Mouse (Mus musculus) hindbrain, postnatal 0 days (tissue): ENCODE data around the gene Ass1. TPM values are rescaled to one million over a fixed set of nuclear protein-coding genes. Genes with fewer than 3 reads are reported as not detected.

Experiments
- ATAC-seq: fragments of 200-750 bp; cut with Nextera tagmentation; 2 replicates; pipeline ENCODE4 v1.8.0; 2017; ENCODE audit warnings: mild to moderate bottlenecking, moderate TSS enrichment, moderate library complexity
- DNase-seq: peaks from one replicate; pipeline ENCODE4 v3.0.0-alpha.2; 2015; ENCODE audit warnings: low spot score
- H3K27ac ChIP-seq: fragments of 300-500 bp; sonication (generic); 2 replicates; pipeline ENCODE4 v1.5.1; 2014; ENCODE audit warnings: mild to moderate bottlenecking
- H3K27me3 ChIP-seq: fragments of 300-500 bp; sonication (generic); 2 replicates; pipeline ENCODE4 v1.6.1; 2014; ENCODE audit warnings: low read length, mixed read lengths; ENCODE audit not compliant: insufficient read depth
- H3K36me3 ChIP-seq: fragments of 300-500 bp; sonication (generic); 2 replicates; pipeline ENCODE4 v1.6.1; 2014; ENCODE audit warnings: low read length, mixed read lengths; ENCODE audit not compliant: insufficient read depth
- H3K4me1 ChIP-seq: fragments of 300-500 bp; sonication (generic); 2 replicates; pipeline ENCODE4 v1.6.1; 2014; ENCODE audit warnings: antibody characterized with exemption, low read length, mixed read lengths; ENCODE audit not compliant: insufficient read depth
- H3K4me2 ChIP-seq: fragments of 300-500 bp; sonication (generic); 2 replicates; pipeline ENCODE4 v1.6.1; 2014; ENCODE audit warnings: low read depth, mild to moderate bottlenecking, low read length, moderate library complexity, mixed read lengths
- H3K4me3 ChIP-seq: fragments of 300-500 bp; sonication (generic); 2 replicates; pipeline ENCODE4 v1.5.1; 2014; ENCODE audit warnings: low read length
- H3K9ac ChIP-seq: fragments of 300-500 bp; sonication (generic); replicated peaks from 2 replicates; pipeline ENCODE4 v1.6.1; 2014; ENCODE audit warnings: mild to moderate bottlenecking, low read length, moderate library complexity, mixed read lengths
- H3K9me3 ChIP-seq: fragments of 300-500 bp; sonication (generic); 2 replicates; pipeline ENCODE4 v1.6.1; 2016; ENCODE audit warnings: low read length, mixed read lengths
- CTCF ChIP-seq: IDR thresholded peaks from 2 replicates; pipeline ENCODE4 v1.5.1; 2016; ENCODE audit warnings: antibody characterized with exemption, control low read depth, low read depth
- WGBS: fragments of 180-500 bp; shearing (Covaris S2); extraction: QIAGEN DNeasy Blood & Tissue Kit; methylation state at CpG from one replicate; pipeline ENCODE4 v1.1.7; 2014; 5-methylcytosine and 5-hydroxymethylcytosine counted together
- polyA plus RNA-seq: library from polyadenylated mRNA; unstranded; fragments of >200 nt; fragmentation: Nextera tagmentation; extraction: Ambion mirVana; gene quantifications from 2 replicates; pipeline ENCODE4 v1.2.1, GENCODE M21; 2015
- total RNA-seq: library from RNA; depleted of rRNA; stranded (reverse); fragments of >200 nt; gene quantifications from 2 replicates; pipeline ENCODE4 v1.2.3, GENCODE M21; 2014; rRNA removed

Ass1 gene
- total RNA-seq (25.3 and 33.3 TPM in 2 replicates), polyA plus RNA-seq (28.9 and 29.0 TPM in 2 replicates)

DNA sequence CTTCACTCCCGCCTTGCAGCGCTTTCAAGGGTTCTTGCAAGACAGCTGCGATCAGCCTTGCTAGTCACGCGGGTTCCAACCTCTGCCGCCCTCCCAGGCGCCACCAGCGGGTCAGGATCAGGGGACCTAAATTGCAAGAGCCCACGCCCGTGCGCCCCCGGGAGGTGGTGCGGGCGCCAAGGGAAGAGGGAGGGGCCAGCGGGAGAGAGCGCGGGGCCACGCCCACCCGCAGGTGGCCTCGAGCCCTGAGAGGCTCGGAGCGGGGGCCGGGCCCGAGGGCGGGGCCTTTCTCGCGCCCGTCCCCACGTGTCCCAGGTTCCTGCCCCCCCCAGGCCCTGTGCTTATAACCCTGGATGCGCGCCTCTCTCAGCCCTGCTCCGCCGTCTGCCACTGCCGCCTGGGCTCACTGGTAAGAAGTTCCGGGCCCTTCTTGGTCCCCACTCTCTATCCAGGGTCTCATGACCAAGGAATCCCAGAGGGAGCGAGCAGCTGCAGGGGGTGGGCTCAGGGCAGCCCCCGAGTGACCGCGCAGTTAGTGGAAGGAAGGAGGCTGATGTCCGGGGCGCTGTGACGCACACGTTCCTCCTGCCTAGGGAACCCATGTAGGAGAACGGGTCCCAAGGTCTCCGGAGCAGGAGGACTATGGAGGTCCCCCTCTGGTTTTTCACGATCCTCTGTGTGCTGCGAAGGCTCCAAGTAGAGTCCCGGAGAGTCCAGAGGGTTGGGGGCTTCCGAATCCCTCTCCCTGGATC, at the start of gene Ass1:
TSS of gene Ass1 (plus strand) at position 277 of the 752 bp plus-strand sequence.
- peak; percentile 27 for TF ChIP-seq CTCF
- WGBS = 1% methylated on average over 47 of the region's 49 CpGs
- Histone ChIP-seq H3K4me2 (peak within 1 kb of the TSS; percentile 75), H3K27me3 (peaks cover 24% of the 10 kb centered on the region), H3K27ac (no peak within 1 kb of the TSS), H3K4me3 (peak within 1 kb of the TSS; percentile 41), H3K4me1 (0 out of 2 replicates have a peak, but pooled peaks cover 12% of the 10 kb centered on the region), H3K9me3 (no peaks in the 10 kb centered on the region), H3K9ac (peak within 1 kb of the TSS; percentile 40), H3K36me3 (no peaks in the 10 kb centered on the region)
- ATAC-seq (peak; percentile 76), DNase-seq (peak; percentile 70)

DNA sequence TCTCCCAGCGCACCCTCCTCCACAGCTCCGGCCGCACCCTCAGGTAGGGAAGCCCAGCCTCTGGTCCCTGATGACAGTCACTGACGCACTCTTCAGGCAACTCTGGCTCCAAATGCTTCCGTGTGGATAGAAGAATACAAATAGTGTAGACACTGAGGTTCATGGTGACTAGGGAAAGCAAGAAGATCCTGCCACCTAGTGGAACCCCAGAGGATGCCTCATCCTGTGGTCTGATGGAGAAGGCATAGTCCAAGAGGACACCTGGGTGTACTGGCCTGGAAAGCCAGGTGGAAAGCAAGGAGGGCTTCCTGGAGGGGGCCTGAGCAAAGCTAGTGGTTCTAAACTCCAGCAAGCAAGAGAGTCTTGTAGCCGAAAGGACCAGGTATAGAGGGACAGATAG, 49.1 kb upstream of the Ass1 start:
- Histone ChIP-seq H3K9ac (no peak overlapping the region), H3K4me1 (no peaks in the 10 kb centered on the region), H3K36me3 (no peaks in the 10 kb centered on the region), H3K9me3 (no peaks in the 10 kb centered on the region), H3K4me2 (no peak overlapping the region), H3K27ac (no peak overlapping the region), H3K27me3 (no peaks in the 10 kb centered on the region), H3K4me3 (no peak overlapping the region)
- peak; percentile 57 for TF ChIP-seq CTCF
- peak; percentile 18 for DNase-seq
- 80% methylated on average over 6 of the region's 6 CpGs for WGBS
- ATAC-seq = no peak

DNA sequence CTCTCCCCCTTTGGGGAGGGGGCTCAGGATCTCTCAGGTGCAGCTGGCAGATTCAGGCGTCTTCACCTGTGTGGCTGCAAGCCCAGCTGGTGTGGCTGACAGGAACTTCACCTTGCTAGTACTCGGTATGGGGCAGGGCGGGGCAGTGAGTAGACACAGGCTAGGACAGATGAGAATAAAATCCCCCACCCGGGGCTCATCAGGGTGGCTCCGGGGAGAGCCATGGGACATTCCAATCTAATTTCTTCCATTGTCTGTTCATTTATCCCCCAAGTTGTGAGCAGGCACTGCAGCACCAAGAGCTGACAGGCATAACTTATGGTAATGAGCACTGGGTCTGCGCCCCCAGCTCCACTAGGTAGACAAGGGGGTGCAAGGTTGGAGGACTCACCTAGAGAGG, 47.4 kb upstream of the Ass1 start:
- 63% methylated on average over 6 of the region's 6 CpGs for WGBS
- no peak overlapping the region for H3K9ac ChIP-seq
- no peak overlapping the region for H3K27ac ChIP-seq
- no peaks in the 10 kb centered on the region for H3K27me3 ChIP-seq
- H3K36me3 ChIP-seq = no peaks in the 10 kb centered on the region
- no peaks in the 10 kb centered on the region for H3K9me3 ChIP-seq
- no peak for ATAC-seq
- H3K4me1 ChIP-seq = no peaks in the 10 kb centered on the region
- DNase-seq = no peak
- no peak overlapping the region for H3K4me2 ChIP-seq
- TF ChIP-seq CTCF = no peak
- no peak overlapping the region for H3K4me3 ChIP-seq

DNA sequence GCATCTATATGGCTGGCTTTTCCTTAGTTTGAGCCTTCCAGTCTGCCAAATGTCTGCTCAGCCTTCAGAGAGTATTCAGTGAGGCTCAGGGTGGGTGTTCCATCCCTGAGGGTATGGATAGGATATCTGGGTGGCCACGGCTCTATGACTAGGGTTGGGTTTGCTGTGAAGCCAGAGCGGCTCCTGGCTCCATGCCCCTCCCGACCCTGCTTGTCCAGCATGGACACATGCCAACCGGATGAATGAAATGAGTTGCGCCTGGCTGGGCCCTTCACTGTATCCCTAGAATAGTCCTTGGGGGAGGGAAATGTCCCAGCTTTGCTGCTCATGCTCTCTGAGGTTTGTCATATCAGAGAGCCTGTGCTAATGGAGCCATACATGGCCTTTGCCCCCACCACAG, 38.5 kb upstream of the Ass1 start:
- ATAC-seq = peak; percentile 74
- Histone ChIP-seq H3K27ac (0 out of 2 replicates have a peak overlapping the region, but pooled peaks have one; percentile 15), H3K9me3 (no peaks in the 10 kb centered on the region), H3K27me3 (no peaks in the 10 kb centered on the region), H3K36me3 (no peaks in the 10 kb centered on the region), H3K4me1 (no peaks in the 10 kb centered on the region), H3K4me2 (no peak overlapping the region), H3K9ac (no peak overlapping the region), H3K4me3 (no peak overlapping the region)
- WGBS = 48% methylated on average over 5 of the region's 5 CpGs
- DNase-seq = peak; percentile 72
- no peak for TF ChIP-seq CTCF

DNA sequence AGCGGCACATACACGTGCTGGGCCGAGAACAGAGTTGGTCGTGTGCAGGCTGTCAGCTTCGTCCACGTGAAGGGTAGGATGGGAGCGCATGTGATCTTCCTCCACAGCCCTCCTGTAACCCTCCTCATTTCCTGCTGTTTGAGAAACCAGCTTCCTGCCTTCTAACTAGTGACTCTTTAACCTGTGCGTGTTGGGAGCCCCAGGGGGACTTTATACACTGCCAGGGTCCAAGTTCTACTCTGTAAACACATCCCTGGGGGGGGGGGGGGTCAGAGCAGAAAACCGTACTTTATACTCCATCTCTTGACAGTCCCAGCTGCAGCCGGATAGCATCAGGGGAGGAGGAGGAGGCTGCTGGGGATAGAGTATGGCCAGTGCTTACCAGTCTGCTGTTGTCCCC, 35.3 kb upstream of the Ass1 start:
- no peaks in the 10 kb centered on the region for H3K36me3 ChIP-seq
- no peaks in the 10 kb centered on the region for H3K9me3 ChIP-seq
- H3K27me3 ChIP-seq = no peaks in the 10 kb centered on the region
- no peak overlapping the region for H3K4me2 ChIP-seq
- no peak overlapping the region for H3K27ac ChIP-seq
- 78% methylated on average over 10 of the region's 10 CpGs for WGBS
- no peak overlapping the region for H3K9ac ChIP-seq
- DNase-seq (no peak), ATAC-seq (no peak)
- no peak overlapping the region for H3K4me3 ChIP-seq
- no peaks in the 10 kb centered on the region for H3K4me1 ChIP-seq
- TF ChIP-seq CTCF = no peak

DNA sequence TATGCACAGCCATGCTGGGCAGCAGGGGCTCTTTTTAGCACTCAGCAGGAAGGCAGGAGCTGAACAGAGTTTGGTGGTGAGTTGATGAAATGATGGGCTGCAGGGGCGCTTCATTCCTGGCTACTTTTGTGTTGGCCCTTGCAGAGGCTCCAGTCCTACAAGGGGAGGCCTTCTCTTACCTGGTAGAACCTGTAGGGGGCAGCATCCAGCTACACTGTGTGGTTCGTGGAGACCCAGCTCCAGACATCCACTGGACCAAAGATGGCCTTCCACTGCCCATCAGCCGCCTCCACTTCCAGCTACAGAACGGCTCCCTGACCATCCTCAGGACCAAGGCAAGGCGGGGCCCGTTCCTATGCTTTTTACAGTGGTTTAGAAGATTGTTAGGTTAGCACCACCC, 34.4 kb upstream of the Ass1 start:
- ATAC-seq (no peak), DNase-seq (peak; percentile 47)
- 45% methylated on average over 6 of the region's 6 CpGs for WGBS
- H3K4me3 ChIP-seq = no peak overlapping the region
- no peaks in the 10 kb centered on the region for H3K9me3 ChIP-seq
- no peaks in the 10 kb centered on the region for H3K36me3 ChIP-seq
- H3K9ac ChIP-seq = no peak overlapping the region
- peak; percentile 62 for TF ChIP-seq CTCF
- H3K27me3 ChIP-seq = no peaks in the 10 kb centered on the region
- no peak overlapping the region for H3K27ac ChIP-seq
- H3K4me1 ChIP-seq = no peaks in the 10 kb centered on the region
- H3K4me2 ChIP-seq = no peak overlapping the region
